Mouse (Mus musculus) ZHBTc4 (cell line): Measurements from ENCODE around the gene Olfr1507.

ENCODE experiments used
- DNase-seq: peaks from one replicate; pipeline ENCODE4 v3.0.0-alpha.2; 2011; ENCODE audit warnings: low read depth, low spot score

Olfr1507 gene

GRCm38 (mm10) chr14:52495516-52495915, at the start of gene Olfr1507:
Gene Olfr1507 (minus strand): TSS chr14:52495749.
- no peak for DNase-seq

DNA sequence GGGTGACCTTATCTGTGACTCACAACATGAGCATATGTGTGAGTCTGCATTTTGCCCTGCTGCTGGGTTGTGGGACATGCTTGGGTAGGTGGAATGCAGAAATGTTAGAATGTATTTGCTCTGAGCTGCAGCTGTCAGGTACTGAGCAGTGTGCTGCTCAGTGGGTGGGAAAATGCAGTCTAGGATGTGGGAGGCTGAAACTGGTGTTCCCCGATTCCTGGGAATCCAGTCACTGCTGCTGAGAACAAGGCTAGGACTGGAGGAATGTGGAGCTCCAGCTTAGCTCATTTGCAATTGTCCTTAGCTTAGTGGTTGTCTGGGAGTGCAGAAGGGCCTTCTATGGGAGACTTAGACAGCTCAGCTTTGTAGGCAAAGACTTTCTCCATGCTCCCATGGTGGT, 37.8 kb upstream of the Olfr1507 start:
- DNase-seq, result no peak

DNA sequence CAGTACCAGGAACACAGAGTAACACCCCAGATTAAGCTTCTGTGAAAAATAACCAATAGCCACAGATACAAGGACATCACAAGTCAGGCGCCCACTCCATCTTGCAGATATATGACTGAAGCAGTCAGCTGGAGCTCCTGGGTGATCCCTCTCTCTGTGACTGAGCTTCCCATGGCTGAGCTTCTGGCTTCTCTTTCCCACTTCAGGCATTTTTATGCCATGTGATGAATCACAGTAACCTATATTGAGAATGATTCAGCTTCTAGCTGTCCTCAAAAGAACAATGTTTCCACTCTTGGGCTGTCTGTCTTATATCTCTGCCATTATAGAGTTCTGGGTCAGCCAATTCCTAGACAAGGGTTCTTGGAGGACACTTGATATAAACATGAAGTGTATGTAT, 29.4 kb upstream of the Olfr1507 start:
- DNase-seq, result no peak

GRCm38 (mm10) chr14:52467395-52467794, 28.2 kb downstream of the Olfr1507 start, which contains the start of gene Olfr1508:
Gene Olfr1508 (minus strand): TSS chr14:52467495.
- no peak for DNase-seq

GRCm38 (mm10) chr14:52465738-52466137, 29.8 kb downstream of the Olfr1507 start:
- no peak for DNase-seq

GRCm38 (mm10) chr14:52461928-52462327, 33.6 kb downstream of the Olfr1507 start:
- no peak for DNase-seq

DNA sequence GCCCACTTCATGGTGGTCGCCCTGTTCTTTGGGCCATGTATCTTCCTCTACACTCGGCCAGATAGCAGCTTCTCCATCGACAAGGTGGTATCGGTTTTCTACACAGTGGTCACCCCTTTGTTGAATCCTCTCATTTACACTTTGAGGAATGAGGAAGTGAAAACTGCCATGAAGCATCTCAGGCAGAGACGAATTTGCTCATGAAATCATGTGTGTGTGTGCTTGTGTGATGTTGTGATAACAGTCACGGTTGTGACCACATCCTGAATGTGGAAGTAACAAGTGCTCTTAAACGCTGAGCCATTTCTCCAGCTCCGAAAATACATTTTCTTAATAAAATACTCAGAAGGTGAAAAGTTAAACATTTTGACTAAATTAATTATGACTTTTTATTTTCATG, 44.4 kb downstream of the Olfr1507 start:
- DNase-seq, result no peak

GRCm38 (mm10) chr14:52442690-52443089, 52.9 kb downstream of the Olfr1507 start, which contains the start of gene Olfr1509:
Gene Olfr1509 (plus strand): TSS chr14:52442990.
- no peak for DNase-seq
